Mouse (Mus musculus): Measurements from ENCODE around the gene Ndufb10. TPM values are rescaled to one million over a fixed set of nuclear protein-coding genes. Genes with fewer than 3 reads are reported as not detected.

Ndufb10 gene
- polyA plus RNA-seq, 1 experiment = 343 TPM

DNA sequence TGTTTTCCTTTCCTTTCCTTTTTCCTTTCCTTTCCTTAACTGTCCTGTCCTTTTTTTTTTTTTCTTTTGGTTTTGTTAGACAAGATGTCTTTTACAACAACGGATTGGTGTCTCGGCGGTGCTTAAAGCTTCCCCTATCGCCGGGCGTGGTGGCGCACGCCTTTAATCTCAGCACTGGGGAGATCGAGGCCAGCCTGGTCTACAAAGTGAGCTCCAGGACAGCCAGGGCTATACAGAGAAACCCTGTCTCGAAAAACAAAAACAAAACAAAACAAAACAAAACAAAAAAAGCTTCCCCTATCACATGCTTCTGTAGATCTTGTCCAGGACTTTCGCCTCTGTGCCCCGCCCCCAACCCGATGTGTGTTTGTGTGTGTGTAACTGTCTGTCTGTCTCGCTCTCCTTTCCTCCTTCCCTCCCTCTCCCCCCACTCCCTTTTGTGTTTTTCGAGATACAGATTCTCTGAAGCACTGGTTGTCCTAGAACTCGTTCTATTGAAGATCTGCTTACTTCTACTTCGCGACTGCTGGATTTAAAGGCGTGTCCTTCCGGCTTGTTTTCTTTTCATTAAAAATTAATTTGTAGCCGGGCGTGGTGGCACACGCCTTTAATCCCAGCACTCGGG, 16.4 kb downstream of the Ndufb10 start:
- TF ChIP-seq USF1 (IDR thresholded peaks at IDR 0.05; ENCODE audit: low read depth) = no peak
- TF ChIP-seq MYOD1 (IDR thresholded peaks at IDR 0.05; ENCODE audit: control insufficient read depth, insufficient read length, low read depth) = no peak
- TF ChIP-seq CEBPB (IDR thresholded peaks at IDR 0.05; ENCODE audit: low read depth) = no peak
- TF ChIP-seq MAX (IDR thresholded peaks at IDR 0.05) = no peak
- TF ChIP-seq MYOG (IDR thresholded peaks at IDR 0.05; ENCODE audit: control insufficient read depth, extremely low read depth, insufficient read length) = no peak
- no peak for TF ChIP-seq CTCF (IDR thresholded peaks at IDR 0.05; ENCODE audit: control insufficient read depth, insufficient read depth, insufficient read length)
- no peak for TF ChIP-seq FOSL1 (IDR thresholded peaks at IDR 0.05; ENCODE audit: insufficient read depth, low read length, poor library complexity, severe bottlenecking)
- Histone ChIP-seq H3K27me3 (ENCODE audit: control insufficient read depth, insufficient read depth, insufficient read length) (no peaks in the 10 kb centered on the region), H3K79me3 (ENCODE audit: low read depth) (peaks cover 19% of the 10 kb centered on the region)

DNA sequence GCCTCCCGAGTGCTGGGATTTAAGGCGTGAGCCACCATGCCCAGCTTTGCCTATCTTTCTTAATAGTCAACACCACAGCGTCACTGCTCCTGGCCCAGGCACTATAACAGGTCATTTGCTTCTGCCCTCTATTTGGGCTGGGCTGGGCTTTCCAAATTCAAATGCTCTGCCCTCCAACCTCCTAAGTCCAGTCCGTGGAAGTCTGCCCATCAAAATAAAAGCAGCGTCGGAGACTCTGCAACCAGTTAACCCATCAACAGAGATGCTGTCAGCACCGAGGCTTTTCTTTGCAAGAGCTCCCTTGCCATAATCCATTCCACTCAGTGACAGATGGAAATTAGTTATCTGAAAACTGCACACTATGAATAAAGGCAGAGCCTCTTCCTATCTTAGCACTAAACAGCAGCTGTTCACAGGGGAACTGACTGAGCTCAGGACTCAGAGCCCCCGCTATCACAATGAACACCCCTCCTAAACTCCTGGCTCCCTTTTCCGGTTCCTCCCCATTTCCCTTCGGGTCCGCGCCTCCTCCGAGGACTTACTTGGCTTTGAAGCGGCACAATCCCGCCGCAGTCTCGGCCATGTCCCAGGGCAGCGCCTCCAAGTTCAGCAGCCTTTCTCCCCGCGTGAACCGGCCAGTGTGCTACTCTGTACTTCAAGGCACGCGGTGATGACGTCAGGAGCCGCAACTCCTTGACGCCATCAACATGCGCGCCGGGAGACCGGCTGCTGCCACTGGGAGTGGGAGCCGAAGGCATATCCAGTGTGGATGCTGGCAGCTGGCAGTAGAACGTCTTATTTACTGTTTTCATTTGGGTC, 17.1 kb downstream of the Ndufb10 start, which contains the start of gene Tbl3:
Gene Tbl3, minus strand, starts transcription at position 679 of the 819 bp plus-strand sequence.
- H3K4me3 ChIP-seq (ENCODE audit: insufficient read depth, poor library complexity, severe bottlenecking) = peak within 1 kb of the TSS; percentile 96
- H3ac ChIP-seq (ENCODE audit: control insufficient read depth, insufficient read length, low read depth) = peak within 1 kb of the TSS; percentile 86
- peaks cover 27% of the 10 kb centered on the region for H3K36me3 ChIP-seq (ENCODE audit: control insufficient read depth, insufficient read depth)
- TF ChIP-seq MAX (IDR thresholded peaks at IDR 0.05) = peak; percentile 78
- TF ChIP-seq CTCF (IDR thresholded peaks at IDR 0.05; ENCODE audit: control insufficient read depth, insufficient read depth, insufficient read length) = no peak
- peaks cover 25% of the 10 kb centered on the region for H3K79me2 ChIP-seq (ENCODE audit: control insufficient read depth, insufficient read depth)
- no peaks in the 10 kb centered on the region for H3K27me3 ChIP-seq (ENCODE audit: control insufficient read depth, insufficient read depth, insufficient read length)
- peaks cover 19% of the 10 kb centered on the region for H3K79me3 ChIP-seq (ENCODE audit: low read depth)

More for the DNA sequence above, 16.4 kb downstream of the Ndufb10 start:
- Histone ChIP-seq H3K36me3 (ENCODE audit: control insufficient read depth, insufficient read depth) (peaks cover 21% of the 10 kb centered on the region), H3K4me3 (ENCODE audit: insufficient read depth, poor library complexity, severe bottlenecking) (peak overlapping the region; percentile 96), H3ac (ENCODE audit: control insufficient read depth, insufficient read length, low read depth) (peak overlapping the region; percentile 86), H3K79me2 (ENCODE audit: control insufficient read depth, insufficient read depth) (peaks cover 25% of the 10 kb centered on the region)

GRCm38 (mm10) chr17:24705821-24706220, 18.5 kb downstream of the Ndufb10 start:
- no peak for TF ChIP-seq CTCF (IDR thresholded peaks at IDR 0.05; ENCODE audit: control insufficient read depth, insufficient read depth, insufficient read length)
- no peak for TF ChIP-seq USF1 (IDR thresholded peaks at IDR 0.05; ENCODE audit: low read depth)
- no peak for TF ChIP-seq MAX (IDR thresholded peaks at IDR 0.05)
- TF ChIP-seq FOSL1 (IDR thresholded peaks at IDR 0.05; ENCODE audit: insufficient read depth, low read length, poor library complexity, severe bottlenecking) = no peak
- no peak for TF ChIP-seq CEBPB (IDR thresholded peaks at IDR 0.05; ENCODE audit: low read depth)
- TF ChIP-seq MYOG (IDR thresholded peaks at IDR 0.05; ENCODE audit: control insufficient read depth, extremely low read depth, insufficient read length) = no peak
- no peak for TF ChIP-seq MYOD1 (IDR thresholded peaks at IDR 0.05; ENCODE audit: control insufficient read depth, insufficient read length, low read depth)
- H3K4me3 ChIP-seq (ENCODE audit: insufficient read depth, poor library complexity, severe bottlenecking) = no peak overlapping the region

DNA sequence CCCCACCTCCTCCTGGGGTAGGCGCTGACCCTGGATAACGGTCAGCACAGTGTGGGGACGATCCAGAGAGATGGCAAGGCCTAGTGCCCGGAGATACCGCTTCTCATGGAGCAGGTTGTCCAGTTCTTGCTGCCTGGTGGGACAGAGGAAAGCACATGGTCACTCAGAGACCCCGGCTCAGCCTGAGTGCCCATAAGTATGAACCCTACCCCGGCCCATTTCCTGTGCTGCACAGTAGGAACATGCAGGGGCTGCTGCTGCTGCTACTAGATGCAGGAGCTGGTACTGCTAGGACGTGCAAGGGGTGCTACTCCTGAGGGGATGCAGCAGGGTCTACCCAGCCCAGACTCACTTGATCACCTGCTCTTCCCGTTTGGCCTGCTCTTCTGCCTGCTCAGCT, 23.0 kb downstream of the Ndufb10 start:
- H3K79me2 ChIP-seq (ENCODE audit: control insufficient read depth, insufficient read depth) = peaks cover 12% of the 10 kb centered on the region
- peaks cover 9% of the 10 kb centered on the region for H3K79me3 ChIP-seq (ENCODE audit: low read depth)
- no peak overlapping the region for H3K4me3 ChIP-seq (ENCODE audit: insufficient read depth, poor library complexity, severe bottlenecking)
- H3ac ChIP-seq (ENCODE audit: control insufficient read depth, insufficient read length, low read depth) = no peak overlapping the region
- no peaks in the 10 kb centered on the region for H3K27me3 ChIP-seq (ENCODE audit: control insufficient read depth, insufficient read depth, insufficient read length)
- H3K36me3 ChIP-seq (ENCODE audit: control insufficient read depth, insufficient read depth) = peaks cover 49% of the 10 kb centered on the region
- no peak for TF ChIP-seq MAX (IDR thresholded peaks at IDR 0.05)
- TF ChIP-seq MYOD1 (IDR thresholded peaks at IDR 0.05; ENCODE audit: control insufficient read depth, insufficient read length, low read depth) = no peak
- TF ChIP-seq CTCF (IDR thresholded peaks at IDR 0.05; ENCODE audit: control insufficient read depth, insufficient read depth, insufficient read length) = no peak
- TF ChIP-seq MYOG (IDR thresholded peaks at IDR 0.05; ENCODE audit: control insufficient read depth, extremely low read depth, insufficient read length) = no peak
- TF ChIP-seq USF1 (IDR thresholded peaks at IDR 0.05; ENCODE audit: low read depth) = no peak
- no peak for TF ChIP-seq FOSL1 (IDR thresholded peaks at IDR 0.05; ENCODE audit: insufficient read depth, low read length, poor library complexity, severe bottlenecking)
- no peak for TF ChIP-seq CEBPB (IDR thresholded peaks at IDR 0.05; ENCODE audit: low read depth)

More at GRCm38 (mm10) chr17:24705821-24706220, 18.5 kb downstream of the Ndufb10 start:
- peaks cover 40% of the 10 kb centered on the region for H3K36me3 ChIP-seq (ENCODE audit: control insufficient read depth, insufficient read depth)
- H3K79me3 ChIP-seq (ENCODE audit: low read depth) = peaks cover 19% of the 10 kb centered on the region
- H3ac ChIP-seq (ENCODE audit: control insufficient read depth, insufficient read length, low read depth) = peak overlapping the region; percentile 53
- peaks cover 25% of the 10 kb centered on the region for H3K79me2 ChIP-seq (ENCODE audit: control insufficient read depth, insufficient read depth)
- no peaks in the 10 kb centered on the region for H3K27me3 ChIP-seq (ENCODE audit: control insufficient read depth, insufficient read depth, insufficient read length)

DNA sequence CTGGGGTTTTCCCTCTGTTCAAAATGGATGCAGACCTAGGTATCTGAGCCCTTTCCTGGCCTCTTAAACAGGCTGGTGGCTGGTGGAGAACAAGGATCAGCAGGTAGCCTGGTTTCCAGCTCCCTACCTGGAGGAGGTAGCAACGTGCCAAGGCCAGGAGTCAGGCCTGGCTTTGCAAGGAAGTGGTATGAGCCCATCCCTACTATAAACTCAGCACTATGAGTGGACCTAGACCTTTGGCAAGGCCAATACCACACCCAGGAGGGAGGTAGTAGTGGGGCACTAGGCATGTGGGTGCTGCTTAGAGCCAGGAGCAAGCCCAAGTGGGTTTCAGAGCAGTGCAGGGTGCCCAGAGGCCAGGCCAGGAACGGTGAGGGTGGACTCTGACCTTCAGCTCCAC, 24.8 kb downstream of the Ndufb10 start:
- H3K79me2 ChIP-seq (ENCODE audit: control insufficient read depth, insufficient read depth) = peaks cover 13% of the 10 kb centered on the region
- no peak for TF ChIP-seq USF1 (IDR thresholded peaks at IDR 0.05; ENCODE audit: low read depth)
- no peak for TF ChIP-seq MYOG (IDR thresholded peaks at IDR 0.05; ENCODE audit: control insufficient read depth, extremely low read depth, insufficient read length)
- no peak for TF ChIP-seq CEBPB (IDR thresholded peaks at IDR 0.05; ENCODE audit: low read depth)
- TF ChIP-seq FOSL1 (IDR thresholded peaks at IDR 0.05; ENCODE audit: insufficient read depth, low read length, poor library complexity, severe bottlenecking) = no peak
- TF ChIP-seq CTCF (IDR thresholded peaks at IDR 0.05; ENCODE audit: control insufficient read depth, insufficient read depth, insufficient read length) = no peak
- TF ChIP-seq MYOD1 (IDR thresholded peaks at IDR 0.05; ENCODE audit: control insufficient read depth, insufficient read length, low read depth) = no peak
- no peak for TF ChIP-seq MAX (IDR thresholded peaks at IDR 0.05)
- no peak overlapping the region for H3ac ChIP-seq (ENCODE audit: control insufficient read depth, insufficient read length, low read depth)
- H3K4me3 ChIP-seq (ENCODE audit: insufficient read depth, poor library complexity, severe bottlenecking) = no peak overlapping the region
- H3K36me3 ChIP-seq (ENCODE audit: control insufficient read depth, insufficient read depth) = peaks cover 38% of the 10 kb centered on the region
- no peaks in the 10 kb centered on the region for H3K27me3 ChIP-seq (ENCODE audit: control insufficient read depth, insufficient read depth, insufficient read length)
- H3K79me3 ChIP-seq (ENCODE audit: low read depth) = peaks cover under 1% of the 10 kb centered on the region
